Mouse (Mus musculus) CH12.LX (cell line): ENCODE measurements around the gene Sorbs2.

ENCODE experiments used
- CTCF ChIP-seq, 2 experiments: IDR thresholded peaks in 1 of 2; conservative IDR thresholded peaks in 1 of 2; 2 replicates each; pipeline ENCODE4 v1.5.1; 2011 to 2012; ENCODE audit warnings: low read depth in 2 of 2, low read length in 2 of 2, improper control_type of control experiment in 1 of 2, inconsistent platforms in 1 of 2, mild to moderate bottlenecking in 1 of 2, moderate library complexity in 1 of 2
- EP300 ChIP-seq: IDR thresholded peaks from 2 replicates; pipeline ENCODE4 v1.6.1; 2011; ENCODE audit warnings: low read length, improper control_type of control experiment
- MAX ChIP-seq: IDR thresholded peaks from 2 replicates; pipeline ENCODE4 v1.6.1; 2011; ENCODE audit warnings: low read length, improper control_type of control experiment
- MXI1 ChIP-seq: IDR thresholded peaks from 2 replicates; pipeline ENCODE4 v1.6.1; 2011; ENCODE audit warnings: mild to moderate bottlenecking, low read depth, low read length, improper control_type of control experiment
- POLR2A ChIP-seq: IDR thresholded peaks from 2 replicates; pipeline ENCODE4 v1.6.1; 2011; ENCODE audit warnings: low read depth, mild to moderate bottlenecking, improper control_type of control experiment, low read length
- POLR2AphosphoS2 ChIP-seq: IDR thresholded peaks from 2 replicates; pipeline ENCODE4 v1.6.1; 2011; ENCODE audit warnings: low read depth, low read length, improper control_type of control experiment
- TCF12 ChIP-seq: IDR thresholded peaks from 2 replicates; pipeline ENCODE4 v1.6.1; 2014; ENCODE audit warnings: low read depth, mild to moderate bottlenecking, inconsistent platforms, low read length, improper control_type of control experiment
- ZC3H11A ChIP-seq: IDR thresholded peaks from 2 replicates; pipeline ENCODE4 v1.6.1; 2012; ENCODE audit warnings: low read depth, mild to moderate bottlenecking, inconsistent platforms, low read length, improper control_type of control experiment

DNA sequence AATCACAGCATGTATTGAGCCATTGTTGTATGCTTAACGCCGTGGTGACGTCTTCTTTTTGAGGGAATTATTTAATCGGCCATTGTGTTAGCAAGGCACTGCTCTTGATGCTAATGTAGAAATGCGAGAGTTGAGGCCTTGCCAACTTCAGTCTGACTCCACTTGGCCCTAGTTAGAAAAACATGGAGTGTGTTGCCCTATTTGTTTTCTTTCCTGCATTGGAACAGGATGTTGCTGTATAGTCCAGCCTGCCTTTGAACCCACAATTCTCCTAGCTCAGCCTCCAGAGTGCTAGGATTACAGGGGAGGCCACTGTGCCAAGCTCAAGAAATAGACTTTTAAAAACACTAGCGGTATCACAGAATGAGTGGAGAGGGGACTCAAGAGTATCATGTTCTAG lies 100.8 kb downstream of the Sorbs2 start:
- no peak for TF ChIP-seq MXI1
- TF ChIP-seq CTCF (conservative IDR thresholded peaks at IDR 0.05 in 1 of 2, IDR thresholded peaks at IDR 0.05 in 1 of 2; ENCODE audit: low read depth in 2 of 2, low read length in 2 of 2), result no peak
- TF ChIP-seq EP300, result no peak
- no peak for TF ChIP-seq MAX
- TF ChIP-seq POLR2A, result no peak
- no peak for TF ChIP-seq POLR2AphosphoS2
- TF ChIP-seq TCF12, result no peak
- TF ChIP-seq ZC3H11A, result no peak
